Mouse (Mus musculus) hindbrain, postnatal 0 days (tissue): ENCODE data around the gene Xylt2. TPM values are rescaled to one million over a fixed set of nuclear protein-coding genes. Genes with fewer than 3 reads are reported as not detected.

Experiments
- ATAC-seq: fragments of 200-750 bp; cut with Nextera tagmentation; 2 replicates; pipeline ENCODE4 v1.8.0; 2017; ENCODE audit warnings: mild to moderate bottlenecking, moderate TSS enrichment, moderate library complexity
- DNase-seq: peaks from one replicate; pipeline ENCODE4 v3.0.0-alpha.2; 2015; ENCODE audit warnings: low spot score
- H3K27ac ChIP-seq: fragments of 300-500 bp; sonication (generic); 2 replicates; pipeline ENCODE4 v1.5.1; 2014; ENCODE audit warnings: mild to moderate bottlenecking
- H3K27me3 ChIP-seq: fragments of 300-500 bp; sonication (generic); 2 replicates; pipeline ENCODE4 v1.6.1; 2014; ENCODE audit warnings: low read length, mixed read lengths; ENCODE audit not compliant: insufficient read depth
- H3K36me3 ChIP-seq: fragments of 300-500 bp; sonication (generic); 2 replicates; pipeline ENCODE4 v1.6.1; 2014; ENCODE audit warnings: low read length, mixed read lengths; ENCODE audit not compliant: insufficient read depth
- H3K4me1 ChIP-seq: fragments of 300-500 bp; sonication (generic); 2 replicates; pipeline ENCODE4 v1.6.1; 2014; ENCODE audit warnings: antibody characterized with exemption, low read length, mixed read lengths; ENCODE audit not compliant: insufficient read depth
- H3K4me2 ChIP-seq: fragments of 300-500 bp; sonication (generic); 2 replicates; pipeline ENCODE4 v1.6.1; 2014; ENCODE audit warnings: low read depth, mild to moderate bottlenecking, low read length, moderate library complexity, mixed read lengths
- H3K4me3 ChIP-seq: fragments of 300-500 bp; sonication (generic); 2 replicates; pipeline ENCODE4 v1.5.1; 2014; ENCODE audit warnings: low read length
- H3K9ac ChIP-seq: fragments of 300-500 bp; sonication (generic); replicated peaks from 2 replicates; pipeline ENCODE4 v1.6.1; 2014; ENCODE audit warnings: mild to moderate bottlenecking, low read length, moderate library complexity, mixed read lengths
- H3K9me3 ChIP-seq: fragments of 300-500 bp; sonication (generic); 2 replicates; pipeline ENCODE4 v1.6.1; 2016; ENCODE audit warnings: low read length, mixed read lengths
- CTCF ChIP-seq: IDR thresholded peaks from 2 replicates; pipeline ENCODE4 v1.5.1; 2016; ENCODE audit warnings: antibody characterized with exemption, control low read depth, low read depth
- WGBS: fragments of 180-500 bp; shearing (Covaris S2); extraction: QIAGEN DNeasy Blood & Tissue Kit; methylation state at CpG from one replicate; pipeline ENCODE4 v1.1.7; 2014; 5-methylcytosine and 5-hydroxymethylcytosine counted together
- polyA plus RNA-seq: library from polyadenylated mRNA; unstranded; fragments of >200 nt; fragmentation: Nextera tagmentation; extraction: Ambion mirVana; gene quantifications from 2 replicates; pipeline ENCODE4 v1.2.1, GENCODE M21; 2015
- total RNA-seq: library from RNA; depleted of rRNA; stranded (reverse); fragments of >200 nt; gene quantifications from 2 replicates; pipeline ENCODE4 v1.2.3, GENCODE M21; 2014

The Xylt2 gene
- total and polyA plus RNA-seq, 2 experiments from 2014 or later: 13.6 to 53.5 TPM

DNA sequence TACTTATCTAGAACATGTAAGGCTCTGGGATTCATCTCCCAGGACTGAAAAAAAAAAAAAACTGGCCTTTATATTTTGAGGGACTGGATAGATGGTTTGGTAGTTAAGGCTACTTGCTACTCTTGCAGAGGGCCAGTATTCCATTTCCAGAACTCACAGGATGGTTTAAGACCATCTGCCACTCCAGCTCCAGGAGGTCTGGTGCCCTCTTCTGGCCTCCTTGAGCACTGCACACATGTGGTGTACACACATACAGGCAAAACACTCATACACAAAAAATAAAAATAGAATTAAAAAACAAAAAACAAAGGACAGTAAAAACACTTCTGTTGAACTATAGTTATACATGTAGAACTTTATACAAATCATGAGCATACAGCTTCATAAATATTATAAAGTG, 3.3 kb upstream of the Xylt2 start:
- H3K36me3 ChIP-seq: no peaks in the 10 kb centered on the region
- no peak for DNase-seq
- H3K27me3 ChIP-seq: no peaks in the 10 kb centered on the region
- H3K4me1 ChIP-seq: peaks cover 15% of the 10 kb centered on the region
- no peak overlapping the region for H3K4me3 ChIP-seq
- no peak for ATAC-seq
- H3K9ac ChIP-seq: no peak overlapping the region
- H3K27ac ChIP-seq: no peak overlapping the region
- no peak overlapping the region for H3K4me2 ChIP-seq
- peak; percentile 29 for TF ChIP-seq CTCF
- H3K9me3 ChIP-seq: no peaks in the 10 kb centered on the region

DNA sequence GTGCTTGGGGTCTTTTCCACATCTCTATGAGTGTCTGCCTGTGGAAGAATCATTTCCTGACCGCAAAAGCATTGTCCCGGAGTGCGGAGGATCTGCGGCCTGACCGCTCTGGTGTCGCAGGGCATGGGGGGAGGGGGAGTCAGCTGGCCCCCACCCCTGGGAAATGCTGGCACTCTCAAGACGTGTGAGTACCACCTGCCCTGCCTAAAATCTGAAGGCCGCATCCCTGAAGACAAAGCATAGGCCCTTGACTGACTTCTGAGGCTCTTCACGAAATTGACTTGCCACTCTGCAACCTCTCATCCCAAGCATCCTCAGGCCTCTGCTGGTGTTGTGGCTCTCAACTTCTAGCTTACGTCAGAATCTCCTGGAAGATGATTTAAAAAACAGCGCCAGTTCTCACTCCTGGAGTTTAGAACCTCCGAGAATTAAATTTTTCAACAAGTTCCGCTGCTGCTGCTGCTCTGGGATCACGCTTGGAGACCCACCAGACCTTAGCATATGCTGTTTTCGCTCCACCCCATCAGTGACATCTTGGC, 361 bp upstream of the Xylt2 start:
- no peak for TF ChIP-seq CTCF
- H3K9me3 ChIP-seq: no peaks in the 10 kb centered on the region
- peak overlapping the region; percentile 89 for H3K9ac ChIP-seq
- WGBS: 25% methylated on average over 15 of the region's 15 CpGs
- peak overlapping the region; percentile 80 for H3K4me2 ChIP-seq
- H3K27me3 ChIP-seq: no peaks in the 10 kb centered on the region
- ATAC-seq (peak; percentile 45), DNase-seq (no peak)
- no peaks in the 10 kb centered on the region for H3K36me3 ChIP-seq
- peak overlapping the region; percentile 90 for H3K27ac ChIP-seq
- H3K4me3 ChIP-seq: peak overlapping the region; percentile 83
- peaks cover 24% of the 10 kb centered on the region for H3K4me1 ChIP-seq

DNA sequence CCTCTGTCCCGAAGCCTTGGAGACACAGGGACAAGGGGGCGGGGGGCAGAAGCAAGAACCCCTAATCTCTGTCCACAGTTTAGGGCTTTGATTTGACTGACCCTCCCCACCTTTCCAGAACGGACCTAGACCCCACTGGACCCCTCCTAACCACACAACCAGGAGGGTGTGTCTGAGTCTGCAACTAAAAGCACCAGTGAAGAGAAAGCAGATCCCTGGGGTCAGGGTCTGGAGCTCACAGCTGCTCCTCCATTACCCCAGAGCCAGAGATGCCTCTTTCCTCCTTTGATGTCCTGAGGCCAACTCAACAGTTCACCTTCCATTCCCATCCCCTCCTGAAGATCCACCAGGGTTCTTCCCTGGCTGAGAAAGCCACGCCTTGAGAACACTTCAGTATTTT, 1.0 kb downstream of the Xylt2 start:
- H3K27me3 ChIP-seq: no peaks in the 10 kb centered on the region
- H3K27ac ChIP-seq: peak overlapping the region; percentile 90; the same call in 1 of the 2 replicates
- H3K4me1 ChIP-seq: peaks cover 24% of the 10 kb centered on the region
- TF ChIP-seq CTCF: no peak
- 0 out of 2 replicates have a peak, but pooled peaks have one; percentile 0 for ATAC-seq
- H3K9ac ChIP-seq: peak overlapping the region; percentile 89
- H3K9me3 ChIP-seq: no peaks in the 10 kb centered on the region
- peak overlapping the region; percentile 80 for H3K4me2 ChIP-seq
- no peaks in the 10 kb centered on the region for H3K36me3 ChIP-seq
- peak overlapping the region; percentile 83 for H3K4me3 ChIP-seq
- 41% methylated on average over 4 of the region's 4 CpGs for WGBS
- DNase-seq: no peak

DNA sequence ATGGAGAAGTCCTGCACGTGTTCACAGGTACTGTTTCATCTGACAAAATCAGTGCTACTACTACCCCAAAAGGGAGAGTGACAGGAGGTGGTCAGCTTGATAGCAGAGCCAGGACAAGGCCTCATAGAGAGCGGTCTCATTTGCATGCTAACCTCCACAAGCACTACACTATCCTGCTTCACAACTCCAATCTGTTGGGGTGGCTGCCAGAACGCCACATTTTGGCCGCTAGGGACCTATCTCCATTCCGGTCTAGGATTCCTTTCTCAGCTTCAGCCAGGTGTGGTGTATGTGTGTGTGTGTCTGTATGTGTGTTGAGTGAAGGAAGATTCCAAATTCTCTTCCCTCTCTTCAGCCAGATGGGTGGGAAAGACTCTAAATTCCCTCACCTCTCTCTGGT, 1.9 kb downstream of the Xylt2 start:
- H3K27ac ChIP-seq: no peak overlapping the region
- 0 out of 2 replicates have a peak, but pooled peaks have one; percentile 4 for TF ChIP-seq CTCF
- H3K9me3 ChIP-seq: no peaks in the 10 kb centered on the region
- H3K4me1 ChIP-seq: peaks cover 24% of the 10 kb centered on the region
- 73% methylated on average over 5 of the region's 5 CpGs for WGBS
- H3K4me3 ChIP-seq: no peak overlapping the region
- H3K27me3 ChIP-seq: no peaks in the 10 kb centered on the region
- no peaks in the 10 kb centered on the region for H3K36me3 ChIP-seq
- no peak for DNase-seq
- H3K9ac ChIP-seq: peak overlapping the region; percentile 89; the same call in 1 of the 2 replicates
- peak overlapping the region; percentile 80; the same call in 1 of the 2 replicates for H3K4me2 ChIP-seq
- ATAC-seq: no peak

DNA sequence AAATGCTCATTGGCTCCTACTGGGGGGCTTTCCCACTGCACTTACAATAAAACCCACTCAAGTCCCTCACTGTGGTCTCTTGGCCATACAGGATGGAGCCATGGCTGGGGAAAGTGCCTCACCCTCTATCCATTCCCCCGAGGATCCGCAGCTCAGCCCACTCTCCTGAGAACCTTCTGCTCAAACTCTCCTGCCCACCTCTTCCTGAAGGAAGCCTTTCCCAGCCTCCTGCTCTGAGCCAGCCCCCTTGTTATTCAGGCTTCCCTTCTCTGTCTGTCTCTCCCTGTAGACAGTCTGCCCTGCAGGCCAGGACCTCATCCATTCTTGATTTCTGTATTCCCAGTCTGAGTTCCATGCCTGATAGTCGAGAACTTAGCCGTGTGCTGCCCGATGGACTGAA, 2.3 kb downstream of the Xylt2 start:
- Histone ChIP-seq H3K27ac (no peak overlapping the region), H3K27me3 (no peaks in the 10 kb centered on the region), H3K9me3 (no peaks in the 10 kb centered on the region), H3K9ac (no peak overlapping the region), H3K4me3 (no peak overlapping the region), H3K36me3 (peaks cover under 1% of the 10 kb centered on the region), H3K4me1 (peaks cover 24% of the 10 kb centered on the region), H3K4me2 (no peak overlapping the region)
- TF ChIP-seq CTCF: no peak
- ATAC-seq: no peak
- DNase-seq: no peak
- 74% methylated on average over 5 of the region's 5 CpGs for WGBS

DNA sequence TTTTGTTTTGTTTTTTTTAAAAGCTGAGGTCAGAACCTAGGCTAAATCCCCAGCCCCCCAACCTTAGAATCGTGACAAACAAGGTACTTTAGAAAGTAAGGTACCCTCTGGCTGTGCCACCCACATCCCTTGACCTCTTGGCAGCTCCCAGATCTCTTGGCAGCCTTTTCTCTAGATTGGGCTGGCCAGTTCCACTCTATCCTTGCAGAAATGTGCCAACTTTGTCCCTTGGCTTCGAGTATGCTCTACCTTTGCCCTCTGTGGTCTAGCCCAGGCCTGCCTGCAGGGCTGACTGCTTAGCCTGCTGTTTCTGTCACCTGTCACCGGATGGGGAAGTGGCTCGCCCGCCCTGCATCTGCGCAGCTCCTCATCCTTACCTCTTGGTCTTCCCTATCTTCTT, 12.0 kb downstream of the Xylt2 start:
- no peak for TF ChIP-seq CTCF
- H3K27me3 ChIP-seq: no peaks in the 10 kb centered on the region
- ATAC-seq (no peak), DNase-seq (no peak)
- H3K9me3 ChIP-seq: no peaks in the 10 kb centered on the region
- H3K4me3 ChIP-seq: no peak overlapping the region
- peaks cover 57% of the 10 kb centered on the region for H3K36me3 ChIP-seq
- no peak overlapping the region for H3K4me2 ChIP-seq
- H3K4me1 ChIP-seq: no peaks in the 10 kb centered on the region
- 94% methylated on average over 6 of the region's 6 CpGs for WGBS
- no peak overlapping the region for H3K9ac ChIP-seq
- no peak overlapping the region for H3K27ac ChIP-seq

DNA sequence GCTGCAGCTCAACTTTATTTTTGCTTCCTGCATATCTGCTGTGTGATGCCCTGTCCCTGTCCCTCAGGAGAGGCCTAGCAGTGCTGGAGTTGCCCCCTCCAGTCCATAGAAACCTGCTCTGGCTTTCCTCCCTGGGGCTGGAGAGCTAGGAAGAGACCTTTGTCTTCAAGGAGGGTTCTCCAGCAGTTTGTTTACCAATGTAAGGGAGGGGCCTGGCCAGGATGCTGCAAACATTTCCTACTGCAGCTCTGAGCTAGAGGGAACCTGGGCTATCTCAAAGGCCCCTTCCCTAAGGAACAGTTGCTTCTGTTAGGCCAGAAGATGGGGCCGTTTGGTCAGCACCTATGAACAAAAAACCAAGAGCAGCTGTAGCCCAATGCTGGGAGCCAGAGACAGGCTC, 16.0 kb downstream of the Xylt2 start:
- DNase-seq: no peak
- no peaks in the 10 kb centered on the region for H3K27me3 ChIP-seq
- no peak overlapping the region for H3K9ac ChIP-seq
- no peaks in the 10 kb centered on the region for H3K9me3 ChIP-seq
- no peak for TF ChIP-seq CTCF
- 54% methylated on average over 1 of the region's 1 CpGs for WGBS
- no peak overlapping the region for H3K4me3 ChIP-seq
- H3K4me1 ChIP-seq: no peaks in the 10 kb centered on the region
- no peak overlapping the region for H3K4me2 ChIP-seq
- no peak for ATAC-seq
- peaks cover 34% of the 10 kb centered on the region for H3K36me3 ChIP-seq
- no peak overlapping the region for H3K27ac ChIP-seq
